Mouse (Mus musculus) lung, postnatal 36 days (tissue): ENCODE data around the gene Acap1.

ENCODE experiments used
- DNase-seq: peaks from one replicate; pipeline ENCODE4 v3.0.0; 2022; ENCODE audit warnings: mixed read lengths

Gene Acap1

DNA sequence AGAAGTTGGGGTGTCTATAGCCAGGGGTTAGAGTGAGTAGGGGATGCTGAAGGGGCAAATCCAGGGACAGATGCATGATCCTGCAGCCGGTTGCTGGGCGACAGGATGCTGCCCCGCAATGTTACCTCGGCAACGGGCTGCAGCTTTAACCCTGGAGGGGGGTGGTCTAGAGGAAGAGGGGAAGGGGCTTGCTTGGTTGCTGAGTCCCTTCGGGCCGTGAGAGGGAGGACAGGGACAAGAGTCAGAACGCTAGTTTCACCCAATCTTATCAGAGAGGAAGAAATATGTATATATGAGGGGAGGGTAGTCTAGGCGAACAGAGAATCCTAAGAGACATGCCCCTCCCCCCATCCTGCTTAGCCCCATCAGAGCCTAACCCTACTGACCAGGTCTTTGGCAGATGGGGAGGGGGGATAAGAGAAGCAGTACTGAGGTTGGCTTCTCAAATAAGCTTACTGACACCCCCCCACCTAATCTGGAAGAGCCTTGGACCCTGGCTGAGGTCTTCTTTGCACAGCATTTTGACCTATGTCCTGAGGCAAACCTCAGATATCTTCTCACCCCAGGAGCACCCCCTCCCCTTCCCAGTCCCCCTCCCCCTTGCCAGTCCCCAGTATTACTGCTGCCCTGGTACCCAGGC is 59.9 kb downstream of the Acap1 start:
- DNase-seq: no peak

GRCm38 (mm10) chr11:69834001-69834549 is 61.3 kb downstream of the Acap1 start:
- DNase-seq: peak; percentile 37

DNA sequence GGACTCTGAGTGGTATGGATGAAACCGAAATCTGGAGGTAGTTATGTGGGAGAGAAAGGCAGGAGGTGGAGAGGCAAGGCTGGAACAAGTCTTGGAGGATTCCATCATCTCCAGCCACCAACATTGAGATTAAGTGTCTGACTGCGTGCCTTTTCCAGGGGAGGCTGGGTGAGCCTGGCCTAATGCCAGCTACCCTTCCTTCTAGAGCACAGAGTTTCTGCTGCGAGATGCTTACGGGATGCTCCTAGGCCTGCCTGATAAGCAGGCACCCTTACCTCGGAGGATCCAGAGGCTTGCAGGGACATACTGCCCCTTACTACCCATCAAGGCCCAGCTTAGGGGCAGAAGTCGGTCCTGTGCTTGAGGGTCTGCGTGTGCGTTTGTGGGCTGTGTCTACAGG is 61.8 kb downstream of the Acap1 start:
- no peak for DNase-seq
